Mouse (Mus musculus) MEL (cell line): ENCODE measurements around the gene Uspl1. TPM values are rescaled to one million over a fixed set of nuclear protein-coding genes. Genes with fewer than 3 reads are reported as not detected.

ENCODE experiments used
- DNase-seq: peaks from one replicate; pipeline ENCODE4 v3.0.0; 2011; ENCODE audit warnings: low read depth, low spot score
- H3K27ac ChIP-seq: 2 replicates; pipeline ENCODE4 v1.5.1; 2012; ENCODE audit warnings: low read depth, mild to moderate bottlenecking, control low read depth, low read length, moderate library complexity; ENCODE audit not compliant: control insufficient read depth
- H3K27me3 ChIP-seq, 2 experiments: fragments of 150-350 bp in 1 of 2; sonication (generic) in 1 of 2; 2 replicates each; pipeline ENCODE4 v1.6.1; 2012; ENCODE audit warnings: low read length in 2 of 2, mild to moderate bottlenecking in 2 of 2, improper control_type of control experiment in 1 of 2, moderate library complexity in 1 of 2; ENCODE audit not compliant: insufficient read depth in 2 of 2, control insufficient read depth in 1 of 2
- H3K36me3 ChIP-seq, 2 experiments: 2 replicates each; pipeline ENCODE4 v1.6.1; 2012 to 2014; ENCODE audit warnings: low read length in 2 of 2, improper control_type of control experiment in 1 of 2, inconsistent platforms in 1 of 2, mild to moderate bottlenecking in 1 of 2; ENCODE audit not compliant: insufficient read depth in 2 of 2, control insufficient read depth in 1 of 2
- H3K4me1 ChIP-seq, 2 experiments: fragments of 150-350 bp in 1 of 2; sonication (generic) in 1 of 2; 2 replicates each; pipeline ENCODE4 v1.6.1; 2012; ENCODE audit warnings: low read length in 2 of 2, improper control_type of control experiment in 1 of 2, mild to moderate bottlenecking in 1 of 2; ENCODE audit not compliant: insufficient read depth in 2 of 2, control insufficient read depth in 1 of 2
- H3K4me3 ChIP-seq, 2 experiments: fragments of 150-350 bp in 1 of 2; sonication (generic) in 1 of 2; 2 replicates each; pipeline ENCODE4 v1.5.1; 2012; ENCODE audit warnings: low read depth in 2 of 2, low read length in 2 of 2, mild to moderate bottlenecking in 2 of 2, moderate library complexity in 2 of 2, control low read depth in 1 of 2, improper control_type of control experiment in 1 of 2; ENCODE audit not compliant: control insufficient read depth in 1 of 2, insufficient read depth in 1 of 2
- H3K79me2 ChIP-seq: 2 replicates; pipeline ENCODE4 v1.6.1; 2012; ENCODE audit warnings: mild to moderate bottlenecking, low read length, moderate library complexity; ENCODE audit not compliant: control insufficient read depth, poor library complexity, insufficient read depth
- H3K9ac ChIP-seq: 2 replicates; pipeline ENCODE4 v1.6.1; 2012; ENCODE audit warnings: low read depth, mild to moderate bottlenecking, control low read depth, low read length, moderate library complexity; ENCODE audit not compliant: control insufficient read depth, poor library complexity, severe bottlenecking
- H3K9me3 ChIP-seq: fragments of 150-350 bp; sonication (generic); replicated peaks from 2 replicates; pipeline ENCODE4 v1.6.1; 2012; ENCODE audit warnings: mild to moderate bottlenecking, low read length, improper control_type of control experiment, moderate library complexity; ENCODE audit not compliant: insufficient read depth
- CHD2 ChIP-seq: IDR thresholded peaks from 2 replicates; pipeline ENCODE4 v1.6.1; 2011; ENCODE audit warnings: low read length, improper control_type of control experiment
- CTCF ChIP-seq, 3 experiments: IDR thresholded peaks in 2 of 3; conservative IDR thresholded peaks in 1 of 3; 2 replicates each; pipeline ENCODE4 v1.5.1; 2011 to 2012; ENCODE audit warnings: low read length in 3 of 3, low read depth in 2 of 3, mild to moderate bottlenecking in 2 of 3, improper control_type of control experiment in 1 of 3, inconsistent platforms in 1 of 3, mixed read lengths in 1 of 3, moderate library complexity in 1 of 3; ENCODE audit not compliant: control insufficient read depth in 1 of 3, insufficient read depth in 1 of 3, poor library complexity in 1 of 3, severe bottlenecking in 1 of 3
- ELF1 ChIP-seq: IDR thresholded peaks from 2 replicates; pipeline ENCODE4 v1.6.1; 2014; ENCODE audit warnings: low read depth, mild to moderate bottlenecking, inconsistent platforms, low read length, improper control_type of control experiment, moderate library complexity
- GABPA ChIP-seq: IDR thresholded peaks from 2 replicates; pipeline ENCODE4 v1.6.1; 2012; ENCODE audit warnings: low read depth, mild to moderate bottlenecking, inconsistent platforms, low read length, improper control_type of control experiment, moderate library complexity
- HCFC1 ChIP-seq: IDR thresholded peaks from 2 replicates; pipeline ENCODE4 v1.6.1; 2012; ENCODE audit warnings: low read depth, mild to moderate bottlenecking, inconsistent platforms, low read length, improper control_type of control experiment, moderate library complexity
- KAT2A ChIP-seq: conservative IDR thresholded peaks from 2 replicates; pipeline ENCODE4 v1.6.1; 2012; ENCODE audit warnings: low read depth, low read length, improper control_type of control experiment, inconsistent platforms
- MAFK ChIP-seq: IDR thresholded peaks from 2 replicates; pipeline ENCODE4 v1.6.1; 2011; ENCODE audit warnings: low read depth, mild to moderate bottlenecking, low read length, improper control_type of control experiment, borderline replicate concordance
- MAZ ChIP-seq: IDR thresholded peaks from 2 replicates; pipeline ENCODE4 v1.6.1; 2012; ENCODE audit warnings: low read depth, mild to moderate bottlenecking, inconsistent platforms, low read length, improper control_type of control experiment
- MEF2A ChIP-seq: IDR thresholded peaks from 2 replicates; pipeline ENCODE4 v1.6.1; 2014; ENCODE audit warnings: low read depth, mild to moderate bottlenecking, inconsistent platforms, low read length, improper control_type of control experiment; ENCODE audit not compliant: poor library complexity, insufficient replicate concordance, severe bottlenecking; ENCODE audit errors: extremely low read depth
- NRF1 ChIP-seq: IDR thresholded peaks from 2 replicates; pipeline ENCODE4 v1.6.1; 2014; ENCODE audit warnings: low read depth, mild to moderate bottlenecking, inconsistent platforms, low read length, improper control_type of control experiment, moderate library complexity; ENCODE audit not compliant: poor library complexity, insufficient read depth, severe bottlenecking
- POLR2A ChIP-seq, 2 experiments: IDR thresholded peaks; 2 replicates each; pipeline ENCODE4 v1.6.1; 2011 to 2012; ENCODE audit warnings: low read length in 2 of 2, mild to moderate bottlenecking in 2 of 2, control low read depth in 1 of 2, improper control_type of control experiment in 1 of 2, low read depth in 1 of 2, moderate library complexity in 1 of 2; ENCODE audit not compliant: control insufficient read depth in 1 of 2, insufficient read depth in 1 of 2, poor library complexity in 1 of 2
- SMC3 ChIP-seq: IDR thresholded peaks from 2 replicates; pipeline ENCODE4 v1.6.1; 2011; ENCODE audit warnings: low read depth, low read length, improper control_type of control experiment
- TAL1 ChIP-seq: IDR thresholded peaks from 2 replicates; pipeline ENCODE4 v1.6.1; 2012; ENCODE audit warnings: mild to moderate bottlenecking, inconsistent platforms, low read length, moderate library complexity, mixed read lengths
- TCF12 ChIP-seq: IDR thresholded peaks from 2 replicates; pipeline ENCODE4 v1.6.1; 2014; ENCODE audit warnings: low read depth, mild to moderate bottlenecking, inconsistent platforms, low read length, improper control_type of control experiment, moderate library complexity
- USF2 ChIP-seq, 2 experiments: IDR thresholded peaks; 2 replicates each; pipeline ENCODE4 v1.6.1; 2011 to 2012; ENCODE audit warnings: improper control_type of control experiment in 2 of 2, low read length in 2 of 2, borderline replicate concordance in 1 of 2, inconsistent platforms in 1 of 2, low read depth in 1 of 2, mild to moderate bottlenecking in 1 of 2; ENCODE audit not compliant: insufficient read depth in 1 of 2
- polyA plus RNA-seq, 2 experiments: library from polyadenylated mRNA; stranded (reverse) in 1 of 2; unstranded in 1 of 2; fragments of >175 nt in 1 of 2; fragments of >200 nt in 1 of 2; gene quantifications; 2 replicates each; pipeline versions ENCODE4 v1.2.1 to v1.2.4; 2012; ENCODE audit warnings: low replicate concordance in 2 of 2, low read depth in 1 of 2; ENCODE audit not compliant: insufficient read length in 2 of 2, insufficient read depth in 1 of 2, missing spikeins in 1 of 2
- total RNA-seq: library from RNA; depleted of rRNA; stranded (reverse); fragments of 300-350 nt; gene quantifications from 2 replicates; pipeline ENCODE4 v1.2.3, GENCODE M21; 2012

Gene Uspl1
- total and polyA plus RNA-seq, 3 experiments = 68.5 to 179 (median 94.4) TPM

DNA sequence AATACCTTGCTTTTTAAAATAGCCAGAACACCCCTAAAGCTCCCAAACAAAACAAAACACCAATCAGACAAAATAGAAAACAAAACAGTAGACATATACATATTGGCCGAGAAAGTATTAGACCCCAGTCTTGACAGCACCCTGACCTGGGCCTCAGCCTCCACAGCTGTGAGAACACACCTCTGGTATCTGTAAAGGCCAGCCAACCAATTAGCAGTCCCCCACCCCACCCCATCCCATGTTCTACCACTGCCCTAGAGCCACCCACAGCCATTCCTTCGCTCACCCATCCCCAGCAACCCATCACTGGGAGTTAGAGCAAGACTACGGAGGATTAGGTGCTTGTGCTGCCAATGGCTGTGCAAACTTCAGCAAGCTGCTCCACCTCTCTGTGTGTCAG, 33.3 kb upstream of the Uspl1 start:
- Histone ChIP-seq H3K4me3 (no peak overlapping the region), H3K4me1 (peaks cover 0 to 13% of the 10 kb centered on the region in 2 experiments; a peak in 2 of 4 replicates), H3K9ac (no peak overlapping the region), H3K79me2 (no peaks in the 10 kb centered on the region), H3K9me3 (no peaks in the 10 kb centered on the region), H3K36me3 (peaks cover 0 to 7% of the 10 kb centered on the region in 2 experiments; a peak in 2 of 4 replicates), H3K27ac (no peak overlapping the region), H3K27me3 (no peaks in the 10 kb centered on the region)
- TF ChIP-seq HCFC1 (no peak), NRF1 (no peak), ELF1 (no peak), MAFK (no peak), SMC3 (no peak), MEF2A (no peak), TAL1 (no peak), MAZ (no peak), KAT2A (no peak), CHD2 (no peak), USF2 (IDR thresholded peaks at IDR 0.05; ENCODE audit: borderline replicate concordance in 1 of 2, insufficient read depth in 1 of 2, low read depth in 1 of 2, low read length in 2 of 2) (no peak), POLR2A (IDR thresholded peaks at IDR 0.05; ENCODE audit: control insufficient read depth in 1 of 2, insufficient read depth in 1 of 2, low read depth in 1 of 2, low read length in 2 of 2, poor library complexity in 1 of 2) (no peak)
- DNase-seq = no peak

DNA sequence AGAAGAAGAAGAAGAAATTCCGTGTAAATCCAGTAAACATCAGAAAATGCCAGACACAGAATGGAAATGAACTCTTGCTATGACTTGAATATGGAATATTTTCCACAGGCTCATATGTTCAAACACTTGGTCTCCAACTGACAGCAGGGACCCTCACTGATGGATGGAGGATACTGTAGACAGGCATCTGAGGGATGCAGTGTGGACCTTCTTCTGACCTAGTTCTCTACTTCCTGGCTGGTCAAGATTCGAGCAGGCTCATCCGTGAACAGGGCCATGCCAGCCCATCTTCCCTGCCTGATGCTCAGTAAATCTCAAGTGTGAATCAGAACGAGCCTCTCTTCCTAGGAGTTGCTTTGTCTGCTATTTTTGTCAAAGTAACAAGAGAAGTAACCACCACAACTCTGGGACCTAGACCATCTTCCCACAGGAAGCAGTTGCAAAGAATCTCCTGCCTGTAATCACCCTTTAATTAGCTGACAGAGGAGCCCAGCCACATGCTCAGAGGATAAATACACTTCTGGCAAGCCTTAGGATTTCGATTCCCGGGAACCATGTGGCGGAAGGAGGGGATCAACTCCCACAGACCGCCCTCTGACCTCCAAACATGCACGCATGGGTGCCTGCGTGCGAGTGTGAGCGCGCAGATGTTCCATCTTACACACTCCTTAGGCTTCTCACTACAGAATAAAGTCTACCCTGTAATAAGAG, 31.9 kb upstream of the Uspl1 start:
- H3K9ac ChIP-seq = no peak overlapping the region
- H3K27me3 ChIP-seq = no peaks in the 10 kb centered on the region
- no peak for DNase-seq
- H3K27ac ChIP-seq = no peak overlapping the region
- no peak overlapping the region for H3K4me3 ChIP-seq
- H3K4me1 ChIP-seq = peaks cover 0 to 5% of the 10 kb centered on the region in 2 experiments; a peak in 2 of 4 replicates
- H3K36me3 ChIP-seq = peaks cover 0 to 3% of the 10 kb centered on the region in 2 experiments; a peak in 2 of 4 replicates
- TF ChIP-seq CHD2 (no peak), CTCF (IDR thresholded peaks at IDR 0.05 in 2 of 3, conservative IDR thresholded peaks at IDR 0.05 in 1 of 3; ENCODE audit: control insufficient read depth in 1 of 3, insufficient read depth in 1 of 3, low read depth in 2 of 3, low read length in 3 of 3, poor library complexity in 1 of 3, severe bottlenecking in 1 of 3) (no peak), TAL1 (no peak), GABPA (no peak), TCF12 (no peak), HCFC1 (no peak)
- H3K9me3 ChIP-seq = no peaks in the 10 kb centered on the region
- no peaks in the 10 kb centered on the region for H3K79me2 ChIP-seq
